Mouse (Mus musculus): ENCODE measurements at regions not wholly inside any gene's neighbourhood (a gene's known extent, or its start where the extent isn't known, plus 50 kb on each side); places are given as distances from the start of the nearest gene placed in this dataset.

DNA sequence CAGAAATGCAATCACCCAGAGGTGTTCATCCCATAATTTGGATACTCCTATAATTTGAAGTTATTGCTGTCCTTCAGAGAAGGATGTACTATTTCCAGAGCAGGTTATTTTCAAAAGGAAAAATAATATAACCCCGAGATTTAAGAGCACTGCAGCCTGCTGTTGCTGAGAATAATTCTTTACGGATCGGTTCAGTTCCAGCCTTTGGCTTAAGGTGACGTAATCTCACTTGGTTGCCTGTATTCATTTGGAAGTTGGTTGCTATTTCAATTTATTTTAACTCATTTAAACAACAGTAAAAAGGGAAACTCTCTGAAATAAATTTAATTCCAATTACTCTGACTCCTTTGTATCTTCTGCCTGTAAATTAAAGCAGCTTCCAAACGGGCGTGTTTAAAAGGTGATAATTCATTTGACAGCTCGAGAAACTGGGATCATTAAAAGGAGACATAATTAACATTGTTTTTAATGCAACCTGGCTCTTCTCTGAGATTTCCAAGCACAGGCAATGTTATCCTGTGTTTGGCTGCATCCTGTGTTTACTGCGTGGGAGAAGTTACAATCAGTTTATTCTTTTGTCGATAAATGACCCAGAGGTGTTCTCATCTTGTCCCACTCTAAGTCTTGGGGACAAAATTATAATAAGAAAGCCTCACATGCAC lies 568.5 kb downstream of the Gm16223 start:
- no peak for DNase-seq (ENCODE audit: low spot score in 2 of 2)

DNA sequence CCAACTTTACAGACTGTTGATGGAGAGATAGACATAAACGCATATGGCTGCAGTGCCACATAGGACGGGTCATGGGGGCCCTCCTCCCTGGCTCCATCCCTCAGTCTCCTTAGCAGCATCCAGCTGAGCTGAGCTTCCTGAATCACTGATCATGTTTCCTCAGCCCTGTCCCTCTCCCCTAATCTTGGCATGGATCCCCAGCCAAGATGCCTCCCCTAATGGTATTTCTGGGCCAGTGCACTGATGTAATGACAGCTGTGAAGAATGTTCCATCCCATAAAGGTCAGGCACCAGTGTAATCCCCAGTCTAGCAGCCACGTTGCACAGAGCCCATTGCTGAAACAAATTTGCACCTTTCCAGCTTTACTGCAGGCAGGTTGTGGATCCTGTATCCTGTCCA lies 576.5 kb upstream of the Cpeb2 start:
- DNase-seq (ENCODE audit: low spot score in 2 of 2): no peak

DNA sequence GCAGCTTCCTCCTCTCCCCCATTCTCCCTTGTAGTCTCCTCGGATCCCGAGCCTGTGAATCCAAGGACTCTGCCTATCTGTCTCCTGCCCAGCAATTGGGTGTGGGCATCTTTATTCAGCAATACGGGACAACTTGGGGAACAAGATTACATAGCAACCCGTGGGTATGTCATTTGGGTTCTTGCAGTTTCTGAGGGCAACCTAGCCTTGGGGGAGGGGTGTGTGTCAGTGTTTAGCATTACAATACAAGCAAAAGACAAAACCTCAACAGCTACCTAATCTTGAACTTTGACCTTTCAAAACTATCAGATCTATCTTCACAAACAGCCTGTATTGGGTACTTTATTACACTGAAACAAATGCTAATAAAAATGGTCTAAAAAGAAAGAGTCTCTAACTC lies 573.0 kb upstream of the Cpeb2 start:
- DNase-seq (ENCODE audit: low spot score in 2 of 2): no peak

DNA sequence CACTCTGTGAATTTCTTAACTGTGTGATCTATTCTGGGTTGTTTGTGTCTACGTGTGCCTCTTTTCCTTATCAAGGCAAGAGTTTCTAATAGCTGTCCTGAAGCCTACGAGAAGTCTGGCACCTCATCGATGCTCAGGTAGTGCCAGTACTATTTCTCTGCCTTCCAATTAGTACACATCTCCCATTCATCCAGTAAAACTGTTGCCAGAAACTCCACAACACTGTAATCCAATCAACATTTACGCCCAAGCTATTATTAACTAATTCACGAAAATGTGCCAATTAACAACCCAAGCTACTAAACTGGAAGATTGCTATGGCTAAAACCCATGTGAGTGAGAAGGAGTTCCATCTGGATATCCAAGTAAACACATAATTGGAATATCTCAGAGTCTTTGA lies 553.4 kb upstream of the Cpeb2 start:
- no peak for DNase-seq (ENCODE audit: low spot score in 2 of 2)

DNA sequence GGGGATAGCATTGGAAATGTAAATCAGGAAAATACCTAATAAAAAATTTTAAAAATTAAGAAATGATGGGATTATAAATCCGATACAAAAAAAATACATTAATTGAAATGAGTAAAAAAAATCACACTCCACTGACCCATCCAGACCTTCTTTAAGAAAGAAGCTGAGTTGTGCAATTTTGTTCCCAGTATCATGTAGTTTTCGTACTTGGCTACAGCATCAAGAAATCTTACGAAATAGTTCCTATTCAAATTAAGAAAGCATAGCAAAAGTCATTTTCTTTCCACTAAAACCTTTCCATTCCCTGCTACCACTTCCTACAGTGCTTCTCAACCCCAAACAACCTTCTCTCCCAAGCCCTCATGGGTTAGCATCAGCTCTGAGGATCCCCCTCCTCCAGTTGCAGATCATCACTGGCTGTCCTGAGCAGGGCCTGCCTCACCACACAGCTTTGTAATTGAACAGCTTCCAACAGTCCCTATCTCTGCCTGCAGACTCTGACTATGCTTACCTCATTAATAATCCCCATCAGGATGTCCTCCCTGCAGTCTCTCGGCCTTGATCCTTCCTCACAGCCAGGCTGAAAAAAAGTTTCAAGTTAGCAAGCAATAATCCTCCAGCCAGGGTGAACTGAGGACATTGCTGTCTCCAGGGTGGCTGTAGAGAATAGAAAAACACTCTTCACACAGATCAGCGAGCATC lies 547.5 kb upstream of the Cpeb2 start:
- DNase-seq (ENCODE audit: low spot score in 2 of 2): no peak

DNA sequence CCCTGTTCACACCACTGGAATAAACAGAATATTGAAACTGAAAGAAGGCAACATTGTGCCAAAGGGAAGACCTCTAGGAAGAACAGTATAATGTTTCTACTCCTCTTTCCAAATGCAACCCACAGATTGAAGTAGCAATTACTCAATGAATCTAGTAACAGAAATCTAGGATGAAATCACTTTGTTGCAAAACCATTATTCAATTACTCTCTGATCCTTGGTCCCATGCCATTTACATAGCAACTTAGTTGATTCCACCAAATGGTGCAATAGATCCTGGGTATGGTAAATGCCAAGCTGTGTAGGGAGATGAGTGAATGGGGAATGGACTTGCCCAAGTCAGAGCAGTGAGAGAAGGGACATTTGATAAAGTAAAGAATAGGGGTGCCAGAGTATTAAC lies 545.8 kb upstream of the Cpeb2 start:
- DNase-seq (ENCODE audit: low spot score in 2 of 2): no peak

Data from left cerebral cortex, adult 9 months (tissue).